Mouse (Mus musculus): Measurements from ENCODE around the gene Letm1. TPM values are rescaled to one million over a fixed set of nuclear protein-coding genes. Genes with fewer than 3 reads are reported as not detected.

Letm1 gene
- polyA plus RNA-seq, 1 experiment: 127 TPM

- no peak overlapping the region for H3K27ac ChIP-seq (ENCODE audit: insufficient read depth, low read depth, low read length)
- no peaks in the 10 kb centered on the region for H3K36me3 ChIP-seq (ENCODE audit: control insufficient read depth, insufficient read depth, low read length)
- H3K4me1 ChIP-seq (ENCODE audit: control insufficient read depth, insufficient read depth, insufficient read length, low read length): peaks cover 5% of the 10 kb centered on the region; the same call in 1 of the 2 replicates
- no peak for TF ChIP-seq POLR2A (IDR thresholded peaks at IDR 0.05; ENCODE audit: low read depth, low read length)
- TF ChIP-seq CTCF (IDR thresholded peaks at IDR 0.05; ENCODE audit: extremely low read depth, insufficient read length, insufficient replicate concordance, low read depth, low read length): no peak
- WGBS: 28% methylated on average over 4 of the region's 4 CpGs
- H3K27me3 ChIP-seq (ENCODE audit: control insufficient read depth, insufficient read depth, low read length): no peaks in the 10 kb centered on the region
- H3K4me3 ChIP-seq (ENCODE audit: low read depth, low read length): no peak overlapping the region
These were observed 75.5 kb downstream of the Letm1 start for GRCm38 (mm10) chr5:33707163-33707562.

GRCm38 (mm10) chr5:33706350-33706629, 76.3 kb downstream of the Letm1 start:
- TF ChIP-seq POLR2A (IDR thresholded peaks at IDR 0.05; ENCODE audit: low read depth, low read length) (no peak), CTCF (IDR thresholded peaks at IDR 0.05; ENCODE audit: extremely low read depth, insufficient read length, insufficient replicate concordance, low read depth, low read length) (no peak)
- whole genome bisulfite sequencing: 85% methylated on average over 1 of the region's 1 CpGs
- Histone ChIP-seq H3K27me3 (ENCODE audit: control insufficient read depth, insufficient read depth, low read length) (no peaks in the 10 kb centered on the region), H3K4me3 (ENCODE audit: low read depth, low read length) (no peak overlapping the region), H3K27ac (ENCODE audit: insufficient read depth, low read depth, low read length) (no peak overlapping the region), H3K4me1 (ENCODE audit: control insufficient read depth, insufficient read depth, insufficient read length, low read length) (peaks cover 5% of the 10 kb centered on the region; the same call in 1 of the 2 replicates), H3K36me3 (ENCODE audit: control insufficient read depth, insufficient read depth, low read length) (no peaks in the 10 kb centered on the region)

DNA sequence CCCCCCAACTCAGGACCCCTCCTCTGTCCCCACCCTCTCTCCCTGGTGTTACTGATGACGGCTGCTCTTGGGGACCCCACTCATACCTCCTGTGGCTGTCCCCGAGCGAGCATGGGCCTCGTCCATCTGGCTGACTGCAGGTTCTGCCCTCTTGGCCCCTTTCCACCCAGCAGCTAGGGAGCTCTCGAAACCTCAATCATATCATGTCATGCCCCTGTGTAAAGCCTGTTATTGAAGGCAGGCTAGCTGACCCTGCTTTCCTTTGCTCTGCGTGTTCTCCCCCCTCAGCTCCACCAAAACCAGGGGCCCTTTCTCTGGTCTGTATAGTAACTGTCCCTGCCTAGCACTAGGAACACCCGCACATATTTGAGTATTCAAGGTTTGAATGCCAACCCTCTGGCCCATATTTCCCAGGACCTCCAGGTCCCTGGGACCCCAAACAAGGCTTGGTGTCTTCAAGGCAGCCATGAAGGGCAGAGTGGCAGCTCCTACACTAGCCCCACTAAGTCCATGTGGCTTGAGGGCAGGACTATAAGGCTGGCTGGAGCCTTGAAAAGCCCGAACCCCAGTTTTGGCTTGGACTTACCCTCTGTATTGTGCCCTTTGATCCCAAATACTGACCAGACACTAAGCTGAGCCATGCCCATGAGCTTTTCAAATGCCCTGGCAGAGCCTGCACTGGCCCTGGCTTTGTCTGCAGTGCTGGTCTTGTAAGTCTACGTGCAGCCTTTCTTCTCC, 76.8 kb downstream of the Letm1 start:
- Histone ChIP-seq H3K27me3 (ENCODE audit: control insufficient read depth, insufficient read depth, low read length) (no peaks in the 10 kb centered on the region), H3K27ac (ENCODE audit: insufficient read depth, low read depth, low read length) (no peak overlapping the region)
- WGBS: 75% methylated on average over 9 of the region's 9 CpGs

GRCm38 (mm10) chr5:33704945-33705611, 77.5 kb downstream of the Letm1 start:
- Histone ChIP-seq H3K27ac (ENCODE audit: insufficient read depth, low read depth, low read length) (no peak overlapping the region), H3K4me1 (ENCODE audit: control insufficient read depth, insufficient read depth, insufficient read length, low read length) (peaks cover 5% of the 10 kb centered on the region; the same call in 1 of the 2 replicates), H3K36me3 (ENCODE audit: control insufficient read depth, insufficient read depth, low read length) (no peaks in the 10 kb centered on the region), H3K27me3 (ENCODE audit: control insufficient read depth, insufficient read depth, low read length) (no peaks in the 10 kb centered on the region; the same call in 1 of the 2 replicates), H3K4me3 (ENCODE audit: low read depth, low read length) (no peak overlapping the region)
- 72% methylated on average over 11 of the region's 11 CpGs for WGBS
- TF ChIP-seq CTCF (IDR thresholded peaks at IDR 0.05; ENCODE audit: extremely low read depth, insufficient read length, insufficient replicate concordance, low read depth, low read length) (no peak), POLR2A (IDR thresholded peaks at IDR 0.05; ENCODE audit: low read depth, low read length) (no peak)

More for the DNA sequence above, 76.8 kb downstream of the Letm1 start:
- Histone ChIP-seq H3K36me3 (ENCODE audit: control insufficient read depth, insufficient read depth, low read length) (no peaks in the 10 kb centered on the region), H3K4me3 (ENCODE audit: low read depth, low read length) (no peak overlapping the region), H3K4me1 (ENCODE audit: control insufficient read depth, insufficient read depth, insufficient read length, low read length) (peaks cover 5% of the 10 kb centered on the region; the same call in 1 of the 2 replicates)
- TF ChIP-seq CTCF (IDR thresholded peaks at IDR 0.05; ENCODE audit: extremely low read depth, insufficient read length, insufficient replicate concordance, low read depth, low read length) (no peak), POLR2A (IDR thresholded peaks at IDR 0.05; ENCODE audit: low read depth, low read length) (no peak)

- Histone ChIP-seq H3K4me3 (ENCODE audit: low read depth, low read length) (no peak overlapping the region), H3K36me3 (ENCODE audit: control insufficient read depth, insufficient read depth, low read length) (no peaks in the 10 kb centered on the region), H3K27me3 (ENCODE audit: control insufficient read depth, insufficient read depth, low read length) (no peaks in the 10 kb centered on the region; the same call in 1 of the 2 replicates), H3K27ac (ENCODE audit: insufficient read depth, low read depth, low read length) (no peak overlapping the region), H3K4me1 (ENCODE audit: control insufficient read depth, insufficient read depth, insufficient read length, low read length) (peaks cover 8% of the 10 kb centered on the region; the same call in 1 of the 2 replicates)
- WGBS: 86% methylated on average over 8 of the region's 8 CpGs
- no peak for TF ChIP-seq CTCF (IDR thresholded peaks at IDR 0.05; ENCODE audit: extremely low read depth, insufficient read length, insufficient replicate concordance, low read depth, low read length)
- TF ChIP-seq POLR2A (IDR thresholded peaks at IDR 0.05; ENCODE audit: low read depth, low read length): no peak
These were observed 78.6 kb downstream of the Letm1 start for GRCm38 (mm10) chr5:33703999-33704398.

DNA sequence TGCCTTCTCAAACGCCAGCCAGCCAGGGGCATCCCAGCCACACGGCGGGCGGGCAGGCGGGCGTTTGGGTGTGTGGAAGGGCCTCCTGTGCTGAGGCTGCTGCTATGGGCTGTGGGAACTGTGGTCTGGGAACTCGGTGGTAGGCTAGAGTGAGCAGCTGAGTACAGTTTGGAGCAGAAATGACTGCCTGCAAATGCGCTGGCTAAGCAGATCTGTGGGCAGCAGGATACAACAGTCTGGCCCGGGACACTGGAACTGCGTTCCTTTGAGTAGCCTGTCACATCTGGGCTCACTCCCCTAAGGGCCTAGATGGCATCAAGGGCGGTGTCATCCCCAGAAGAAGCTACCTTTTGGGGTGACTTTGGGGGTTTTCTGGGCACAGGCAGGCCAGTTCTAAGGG, 80.8 kb downstream of the Letm1 start:
- Histone ChIP-seq H3K4me1 (ENCODE audit: control insufficient read depth, insufficient read depth, insufficient read length, low read length) (peaks cover 8% of the 10 kb centered on the region; the same call in 1 of the 2 replicates), H3K27me3 (ENCODE audit: control insufficient read depth, insufficient read depth, low read length) (no peaks in the 10 kb centered on the region; the same call in 1 of the 2 replicates), H3K27ac (ENCODE audit: insufficient read depth, low read depth, low read length) (no peak overlapping the region), H3K4me3 (ENCODE audit: low read depth, low read length) (no peak overlapping the region), H3K36me3 (ENCODE audit: control insufficient read depth, insufficient read depth, low read length) (no peaks in the 10 kb centered on the region)
- TF ChIP-seq POLR2A (IDR thresholded peaks at IDR 0.05; ENCODE audit: low read depth, low read length) (no peak), CTCF (IDR thresholded peaks at IDR 0.05; ENCODE audit: extremely low read depth, insufficient read length, insufficient replicate concordance, low read depth, low read length) (no peak)
- 91% methylated on average over 11 of the region's 11 CpGs for WGBS

DNA sequence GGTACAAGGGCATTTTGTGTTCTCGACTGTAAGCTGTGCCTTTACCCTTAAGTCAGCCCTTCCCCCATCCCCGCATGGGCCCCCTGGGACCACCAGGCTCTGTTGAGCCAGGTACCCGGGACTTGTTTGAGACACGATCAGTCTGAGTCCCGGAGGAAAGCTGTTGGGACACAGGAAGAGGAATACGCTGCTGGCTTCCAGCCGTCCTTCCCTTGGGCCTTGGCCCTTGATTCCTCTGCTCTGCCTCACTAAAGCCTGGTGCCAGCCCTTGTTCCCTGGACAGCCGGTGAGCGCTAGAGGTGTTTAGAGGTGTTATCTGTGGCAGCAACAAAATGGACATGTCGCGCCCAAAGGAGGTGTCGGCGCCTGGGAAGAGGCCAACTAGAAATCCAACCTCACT, 82.6 kb downstream of the Letm1 start:
- Histone ChIP-seq H3K36me3 (ENCODE audit: control insufficient read depth, insufficient read depth, low read length) (no peaks in the 10 kb centered on the region), H3K4me1 (ENCODE audit: control insufficient read depth, insufficient read depth, insufficient read length, low read length) (peaks cover 8% of the 10 kb centered on the region), H3K27ac (ENCODE audit: insufficient read depth, low read depth, low read length) (no peak overlapping the region), H3K27me3 (ENCODE audit: control insufficient read depth, insufficient read depth, low read length) (peaks cover 6% of the 10 kb centered on the region), H3K4me3 (ENCODE audit: low read depth, low read length) (no peak overlapping the region)
- 33% methylated on average over 13 of the region's 13 CpGs for WGBS
- TF ChIP-seq CTCF (IDR thresholded peaks at IDR 0.05; ENCODE audit: extremely low read depth, insufficient read length, insufficient replicate concordance, low read depth, low read length) (no peak), POLR2A (IDR thresholded peaks at IDR 0.05; ENCODE audit: low read depth, low read length) (no peak)
